Mouse (Mus musculus) heart, postnatal 0 days (tissue): ENCODE results near the gene Asb1.

ENCODE experiments used
- CTCF ChIP-seq: IDR thresholded peaks from 2 replicates; pipeline ENCODE4 v1.5.1; 2016; ENCODE audit warnings: antibody characterized with exemption, control low read depth, low read depth
- EP300 ChIP-seq: IDR thresholded peaks from 2 replicates; pipeline ENCODE4 v1.6.1; 2016; ENCODE audit warnings: antibody characterized with exemption, low read depth

GRCm38 (mm10) chr1:91561226-91561625 lies 20.9 kb downstream of the Asb1 start:
- no peak for TF ChIP-seq CTCF
- TF ChIP-seq EP300: no peak
